Mouse (Mus musculus): ENCODE measurements around the gene Cul9.

DNA sequence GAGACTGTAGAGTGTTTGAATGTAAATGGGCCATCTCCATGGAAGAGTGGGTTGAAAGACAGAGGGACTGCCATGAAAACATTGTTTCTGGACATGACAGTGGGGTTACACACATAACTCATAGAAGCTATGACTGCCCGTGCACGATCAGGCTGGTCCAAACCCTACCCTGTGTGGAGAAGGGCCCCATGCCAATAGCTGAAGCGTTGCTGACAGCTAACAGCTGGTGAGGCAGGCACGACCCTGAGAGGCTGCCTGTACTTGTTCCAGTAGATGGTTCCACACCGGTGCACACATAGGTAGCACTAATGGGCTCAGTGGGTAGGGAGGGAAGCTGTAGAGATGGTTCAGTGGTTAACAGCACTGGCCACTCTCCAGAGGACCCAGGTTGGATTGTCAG, 50.7 kb downstream of the Cul9 start:
- TF ChIP-seq CTCF (IDR thresholded peaks at IDR 0.05; ENCODE audit: low read depth) (no peak), EP300 (IDR thresholded peaks at IDR 0.05; ENCODE audit: low read depth) (no peak)
